Mouse (Mus musculus) intestine, embryonic 15.5 days (tissue): ENCODE measurements at regions not wholly inside any gene's neighbourhood (a gene's known extent, or its start where the extent isn't known, plus 50 kb on each side); places are given as distances from the start of the nearest gene placed in this dataset.

Experiments
- ATAC-seq: fragments of 200-750 bp; cut with Nextera tagmentation; 2 replicates; pipeline ENCODE4 v1.8.0; 2017; ENCODE audit warnings: moderate TSS enrichment, moderate library complexity
- H3K27ac ChIP-seq: fragments of 300-500 bp; sonication (generic); 2 replicates; pipeline ENCODE4 v1.5.1; 2015; ENCODE audit warnings: mild to moderate bottlenecking, inconsistent platforms
- H3K27me3 ChIP-seq: fragments of 300-500 bp; sonication (generic); replicated peaks from 2 replicates; pipeline ENCODE4 v1.6.1; 2015; ENCODE audit warnings: inconsistent platforms
- H3K36me3 ChIP-seq: fragments of 300-500 bp; sonication (generic); 2 replicates; pipeline ENCODE4 v1.6.1; 2015; ENCODE audit warnings: inconsistent platforms
- H3K4me1 ChIP-seq: fragments of 300-500 bp; sonication (generic); replicated peaks from 2 replicates; pipeline ENCODE4 v1.6.1; 2015; ENCODE audit warnings: inconsistent platforms
- H3K4me2 ChIP-seq: fragments of 300-500 bp; sonication (generic); replicated peaks from 2 replicates; pipeline ENCODE4 v1.6.1; 2015; ENCODE audit warnings: mild to moderate bottlenecking, inconsistent platforms
- H3K4me3 ChIP-seq: fragments of 300-500 bp; sonication (generic); replicated peaks from 2 replicates; pipeline ENCODE4 v1.5.1; 2015; ENCODE audit warnings: inconsistent platforms
- H3K9ac ChIP-seq: fragments of 300-500 bp; sonication (generic); 2 replicates; pipeline ENCODE4 v1.6.1; 2015; ENCODE audit warnings: inconsistent platforms
- H3K9me3 ChIP-seq: fragments of 300-500 bp; sonication (generic); 2 replicates; pipeline ENCODE4 v1.6.1; 2016; ENCODE audit warnings: inconsistent platforms
- WGBS: fragments of 180-500 bp; shearing (Covaris S2); methylation state at CpG from one replicate; pipeline ENCODE4 v1.1.7; 2015; 5-methylcytosine and 5-hydroxymethylcytosine counted together

- no peaks in the 10 kb centered on the region for H3K9me3 ChIP-seq
- H3K27ac ChIP-seq, result no peak overlapping the region
- no peaks in the 10 kb centered on the region for H3K36me3 ChIP-seq
- no peaks in the 10 kb centered on the region for H3K27me3 ChIP-seq
- H3K4me1 ChIP-seq, result no peaks in the 10 kb centered on the region
- 19% methylated on average over 9 of the region's 9 CpGs for WGBS
- ATAC-seq, result no peak
- H3K9ac ChIP-seq, result no peak overlapping the region
- H3K4me3 ChIP-seq, result no peak overlapping the region
- H3K4me2 ChIP-seq, result no peak overlapping the region
Observed at GRCm38 (mm10) chr4:125439856-125440255, 50.6 kb upstream of the Grik3 start.

- Histone ChIP-seq H3K27me3 (no peaks in the 10 kb centered on the region), H3K4me2 (no peak overlapping the region), H3K36me3 (no peaks in the 10 kb centered on the region), H3K9me3 (no peaks in the 10 kb centered on the region), H3K4me3 (no peak overlapping the region), H3K4me1 (no peaks in the 10 kb centered on the region), H3K27ac (no peak overlapping the region), H3K9ac (no peak overlapping the region)
- WGBS, result 80% methylated on average over 13 of the region's 13 CpGs
- ATAC-seq, result no peak
Observed at GRCm38 (mm10) chr4:125437161-125437822, 53.2 kb upstream of the Grik3 start.

GRCm38 (mm10) chr4:125433511-125433910, 57.0 kb upstream of the Grik3 start:
- Histone ChIP-seq H3K27me3 (no peaks in the 10 kb centered on the region), H3K9me3 (no peaks in the 10 kb centered on the region), H3K9ac (no peak overlapping the region), H3K4me1 (no peaks in the 10 kb centered on the region), H3K36me3 (no peaks in the 10 kb centered on the region), H3K4me2 (no peak overlapping the region), H3K4me3 (no peak overlapping the region), H3K27ac (no peak overlapping the region)
- no peak for ATAC-seq
- 70% methylated on average over 3 of the region's 3 CpGs for WGBS

- Histone ChIP-seq H3K4me3 (no peak overlapping the region), H3K27ac (no peak overlapping the region), H3K4me2 (no peak overlapping the region), H3K9me3 (no peaks in the 10 kb centered on the region), H3K4me1 (no peaks in the 10 kb centered on the region), H3K27me3 (no peaks in the 10 kb centered on the region), H3K36me3 (no peaks in the 10 kb centered on the region), H3K9ac (no peak overlapping the region)
- ATAC-seq, result no peak
Observed at GRCm38 (mm10) chr4:125431648-125432047, 58.9 kb upstream of the Grik3 start.

- Histone ChIP-seq H3K27me3 (no peaks in the 10 kb centered on the region), H3K4me2 (no peak overlapping the region), H3K4me3 (no peak overlapping the region), H3K27ac (no peak overlapping the region), H3K9me3 (no peaks in the 10 kb centered on the region), H3K9ac (no peak overlapping the region), H3K4me1 (no peaks in the 10 kb centered on the region), H3K36me3 (no peaks in the 10 kb centered on the region)
- 58% methylated on average over 4 of the region's 4 CpGs for WGBS
- ATAC-seq, result no peak
Observed at GRCm38 (mm10) chr4:125430845-125431244, 59.7 kb upstream of the Grik3 start.

GRCm38 (mm10) chr4:125428736-125429135, 61.8 kb upstream of the Grik3 start:
- 85% methylated on average over 14 of the region's 14 CpGs for WGBS
- no peak for ATAC-seq
- no peak overlapping the region for H3K9ac ChIP-seq
- H3K4me2 ChIP-seq, result no peak overlapping the region
- no peaks in the 10 kb centered on the region for H3K9me3 ChIP-seq
- H3K27ac ChIP-seq, result no peak overlapping the region
- H3K4me1 ChIP-seq, result no peaks in the 10 kb centered on the region
- H3K27me3 ChIP-seq, result no peaks in the 10 kb centered on the region
- no peak overlapping the region for H3K4me3 ChIP-seq
- no peaks in the 10 kb centered on the region for H3K36me3 ChIP-seq

- Histone ChIP-seq H3K4me1 (no peaks in the 10 kb centered on the region), H3K27ac (no peak overlapping the region), H3K4me3 (no peak overlapping the region), H3K27me3 (0 out of 2 replicates have a peak, but pooled peaks cover 4% of the 10 kb centered on the region), H3K9me3 (no peaks in the 10 kb centered on the region), H3K36me3 (no peaks in the 10 kb centered on the region), H3K4me2 (no peak overlapping the region), H3K9ac (no peak overlapping the region)
- 51% methylated on average over 5 of the region's 5 CpGs for WGBS
- no peak for ATAC-seq
Observed at GRCm38 (mm10) chr4:125420561-125421241, 69.8 kb upstream of the Grik3 start.

GRCm38 (mm10) chr4:125419491-125420255, 70.8 kb upstream of the Grik3 start:
- no peak overlapping the region for H3K4me2 ChIP-seq
- 36% methylated on average over 12 of the region's 12 CpGs for WGBS
- H3K27ac ChIP-seq, result no peak overlapping the region
- no peak overlapping the region for H3K4me3 ChIP-seq
- H3K4me1 ChIP-seq, result no peaks in the 10 kb centered on the region
- H3K27me3 ChIP-seq, result 0 out of 2 replicates have a peak, but pooled peaks cover 4% of the 10 kb centered on the region
- no peaks in the 10 kb centered on the region for H3K36me3 ChIP-seq
- no peaks in the 10 kb centered on the region for H3K9me3 ChIP-seq
- H3K9ac ChIP-seq, result no peak overlapping the region
- ATAC-seq, result no peak

GRCm38 (mm10) chr4:125415308-125415707, 75.2 kb upstream of the Grik3 start:
- ATAC-seq, result no peak
- Histone ChIP-seq H3K4me1 (no peaks in the 10 kb centered on the region), H3K27ac (no peak overlapping the region), H3K9ac (no peak overlapping the region), H3K4me2 (no peak overlapping the region), H3K4me3 (no peak overlapping the region), H3K9me3 (no peaks in the 10 kb centered on the region), H3K27me3 (no peaks in the 10 kb centered on the region), H3K36me3 (no peaks in the 10 kb centered on the region)
- 51% methylated on average over 11 of the region's 11 CpGs for WGBS

GRCm38 (mm10) chr4:125413833-125414719, 76.4 kb upstream of the Grik3 start:
- Histone ChIP-seq H3K4me2 (no peak overlapping the region), H3K9me3 (no peaks in the 10 kb centered on the region), H3K4me1 (no peaks in the 10 kb centered on the region), H3K9ac (no peak overlapping the region), H3K27me3 (no peaks in the 10 kb centered on the region), H3K4me3 (no peak overlapping the region), H3K27ac (no peak overlapping the region), H3K36me3 (no peaks in the 10 kb centered on the region)
- WGBS, result 75% methylated on average over 7 of the region's 7 CpGs
- ATAC-seq, result no peak

GRCm38 (mm10) chr4:125410736-125411441, 79.6 kb upstream of the Grik3 start:
- H3K4me1 ChIP-seq, result no peaks in the 10 kb centered on the region
- no peak overlapping the region for H3K27ac ChIP-seq
- no peak overlapping the region for H3K4me2 ChIP-seq
- 44% methylated on average over 8 of the region's 8 CpGs for WGBS
- no peak for ATAC-seq
- no peak overlapping the region for H3K9ac ChIP-seq
- H3K36me3 ChIP-seq, result no peaks in the 10 kb centered on the region
- H3K4me3 ChIP-seq, result no peak overlapping the region
- H3K9me3 ChIP-seq, result no peaks in the 10 kb centered on the region
- no peaks in the 10 kb centered on the region for H3K27me3 ChIP-seq
